Mouse (Mus musculus): Measurements from ENCODE around the gene Primpol. TPM values are rescaled to one million over a fixed set of nuclear protein-coding genes. Genes with fewer than 3 reads are reported as not detected.

Primpol gene
- polyA plus RNA-seq (2014; fragmentation: Nextera tagmentation; extraction: Ambion mirVana): 10.8 and 11.0 TPM in 2 replicates

GRCm38 (mm10) chr8:46616879-46617689, at the start of gene Primpol, which contains the start of gene Casp3:
TSS of gene Primpol (minus strand) at chr8:46617212.
TSS of gene Casp3 (plus strand) at chr8:46617291.
- DNase-seq (ENCODE audit: low spot score) (peak; percentile 99), ATAC-seq (ENCODE audit: insufficient number of reproducible peaks, low FRiP score, low TSS enrichment, low read depth) (peak; percentile 96)
- Histone ChIP-seq H3K9ac (ENCODE audit: low read length) (peak within 1 kb of the TSS; percentile 90), H3K27me3 (ENCODE audit: control insufficient read depth, insufficient read depth, low read length) (no peaks in the 10 kb centered on the region), H3K36me3 (ENCODE audit: control insufficient read depth, insufficient read depth, low read length) (no peaks in the 10 kb centered on the region), H3K4me3 (ENCODE audit: low read depth, low read length) (peak within 1 kb of the TSS; percentile 76), H3K4me2 (ENCODE audit: low read depth, severe bottlenecking) (peak within 1 kb of the TSS; percentile 56), H3K9me3 (ENCODE audit: control insufficient read depth, low read length) (no peaks in the 10 kb centered on the region), H3K4me1 (ENCODE audit: control insufficient read depth, insufficient read depth, low read length) (peaks cover 6% of the 10 kb centered on the region), H3K27ac (replicated peaks; ENCODE audit: low read depth, low read length) (peak within 1 kb of the TSS; percentile 72)
- under 1% methylated on average over 53 of the region's 54 CpGs for WGBS

DNA sequence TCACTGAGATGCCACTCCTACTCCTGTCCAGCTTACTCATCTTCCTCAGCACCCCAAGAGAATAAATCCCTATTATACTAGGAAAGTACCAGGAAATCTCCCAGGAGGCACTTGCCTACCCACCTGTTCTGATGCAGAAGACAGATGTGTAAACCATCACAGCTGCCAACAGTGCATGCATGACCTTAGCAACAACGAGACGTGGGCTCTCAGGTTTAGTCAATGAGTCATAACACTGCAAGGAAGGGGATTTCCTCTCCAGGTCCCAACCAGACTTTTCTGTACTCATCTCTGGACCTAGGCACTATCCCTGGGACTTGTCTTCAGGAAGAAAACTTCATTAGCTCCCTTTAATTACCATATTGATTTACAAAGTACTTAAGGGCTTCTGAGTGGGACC, 38.9 kb upstream of the Primpol start:
- Histone ChIP-seq H3K4me1 (ENCODE audit: control insufficient read depth, insufficient read depth, low read length) (no peaks in the 10 kb centered on the region), H3K27me3 (ENCODE audit: control insufficient read depth, insufficient read depth, low read length) (no peaks in the 10 kb centered on the region), H3K9ac (ENCODE audit: low read length) (no peak overlapping the region), H3K9me3 (ENCODE audit: control insufficient read depth, low read length) (no peaks in the 10 kb centered on the region), H3K4me2 (ENCODE audit: low read depth, severe bottlenecking) (no peak overlapping the region), H3K36me3 (ENCODE audit: control insufficient read depth, insufficient read depth, low read length) (no peaks in the 10 kb centered on the region), H3K4me3 (ENCODE audit: low read depth, low read length) (no peak overlapping the region), H3K27ac (replicated peaks; ENCODE audit: low read depth, low read length) (no peak overlapping the region)
- 82% methylated on average over 2 of the region's 2 CpGs for WGBS
- ATAC-seq (ENCODE audit: insufficient number of reproducible peaks, low FRiP score, low TSS enrichment, low read depth) (no peak), DNase-seq (ENCODE audit: low spot score) (no peak)

DNA sequence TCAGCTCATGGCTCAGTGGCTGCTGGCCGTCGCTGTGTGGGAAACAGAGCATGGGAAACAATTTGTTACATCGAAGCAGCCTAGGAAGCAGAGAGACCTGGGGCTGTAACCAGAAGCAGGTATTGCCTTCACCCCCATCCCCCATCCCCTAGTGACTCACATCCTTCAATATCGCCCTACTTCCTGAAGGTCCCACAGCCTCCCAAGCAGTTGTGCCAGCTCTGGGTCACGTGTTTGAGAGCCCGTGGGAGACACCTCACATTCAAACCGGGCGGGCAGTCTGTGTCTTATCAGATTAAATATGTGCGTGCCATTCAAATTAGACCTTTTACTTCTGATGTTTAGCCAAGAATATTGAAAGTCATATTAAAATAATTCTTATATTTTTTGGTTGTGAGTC, 34.9 kb upstream of the Primpol start:
- H3K27ac ChIP-seq (replicated peaks; ENCODE audit: low read depth, low read length): no peak overlapping the region
- DNase-seq (ENCODE audit: low spot score): no peak
- H3K4me3 ChIP-seq (ENCODE audit: low read depth, low read length): no peak overlapping the region
- 82% methylated on average over 9 of the region's 9 CpGs for WGBS
- H3K36me3 ChIP-seq (ENCODE audit: control insufficient read depth, insufficient read depth, low read length): no peaks in the 10 kb centered on the region
- no peak for ATAC-seq (ENCODE audit: insufficient number of reproducible peaks, low FRiP score, low TSS enrichment, low read depth)
- no peaks in the 10 kb centered on the region for H3K4me1 ChIP-seq (ENCODE audit: control insufficient read depth, insufficient read depth, low read length)
- no peak overlapping the region for H3K9ac ChIP-seq (ENCODE audit: low read length)
- H3K27me3 ChIP-seq (ENCODE audit: control insufficient read depth, insufficient read depth, low read length): no peaks in the 10 kb centered on the region
- no peaks in the 10 kb centered on the region for H3K9me3 ChIP-seq (ENCODE audit: control insufficient read depth, low read length)
- no peak overlapping the region for H3K4me2 ChIP-seq (ENCODE audit: low read depth, severe bottlenecking)

- H3K4me1 ChIP-seq (ENCODE audit: control insufficient read depth, insufficient read depth, low read length): no peaks in the 10 kb centered on the region
- DNase-seq (ENCODE audit: low spot score) (no peak), ATAC-seq (ENCODE audit: insufficient number of reproducible peaks, low FRiP score, low TSS enrichment, low read depth) (no peak)
- H3K27ac ChIP-seq (replicated peaks; ENCODE audit: low read depth, low read length): no peak overlapping the region
- no peaks in the 10 kb centered on the region for H3K36me3 ChIP-seq (ENCODE audit: control insufficient read depth, insufficient read depth, low read length)
- WGBS: 92% methylated on average over 4 of the region's 4 CpGs
- H3K27me3 ChIP-seq (ENCODE audit: control insufficient read depth, insufficient read depth, low read length): no peaks in the 10 kb centered on the region
- no peak overlapping the region for H3K9ac ChIP-seq (ENCODE audit: low read length)
- H3K4me3 ChIP-seq (ENCODE audit: low read depth, low read length): no peak overlapping the region
- no peaks in the 10 kb centered on the region for H3K9me3 ChIP-seq (ENCODE audit: control insufficient read depth, low read length)
- H3K4me2 ChIP-seq (ENCODE audit: low read depth, severe bottlenecking): no peak overlapping the region
These were observed 31.4 kb upstream of the Primpol start for GRCm38 (mm10) chr8:46648421-46648820.

DNA sequence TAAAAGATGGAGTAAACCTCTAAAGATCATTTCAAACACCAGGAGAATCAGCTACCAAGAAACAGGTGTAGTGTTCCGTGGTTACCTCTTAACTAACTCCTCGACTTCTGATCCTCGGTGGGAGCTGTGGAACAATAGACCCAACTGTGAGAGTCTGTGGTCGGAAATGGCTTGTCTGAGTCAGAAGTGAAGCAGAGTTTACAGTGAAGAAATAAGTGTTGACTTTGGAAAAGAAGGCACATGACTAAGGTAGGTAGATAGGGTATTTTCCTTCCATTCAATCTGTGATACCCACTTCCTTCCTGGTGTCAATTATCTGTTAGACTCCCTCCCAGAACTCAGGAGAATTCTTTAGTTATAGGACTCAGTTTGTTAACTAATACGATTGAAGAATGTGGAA, 24.3 kb upstream of the Primpol start:
- H3K9ac ChIP-seq (ENCODE audit: low read length): no peak overlapping the region
- no peak overlapping the region for H3K4me2 ChIP-seq (ENCODE audit: low read depth, severe bottlenecking)
- peaks cover 7% of the 10 kb centered on the region; the same call in 1 of the 2 replicates for H3K36me3 ChIP-seq (ENCODE audit: control insufficient read depth, insufficient read depth, low read length)
- no peaks in the 10 kb centered on the region for H3K4me1 ChIP-seq (ENCODE audit: control insufficient read depth, insufficient read depth, low read length)
- WGBS: 90% methylated on average over 5 of the region's 5 CpGs
- DNase-seq (ENCODE audit: low spot score) (no peak), ATAC-seq (ENCODE audit: insufficient number of reproducible peaks, low FRiP score, low TSS enrichment, low read depth) (no peak)
- H3K9me3 ChIP-seq (ENCODE audit: control insufficient read depth, low read length): no peaks in the 10 kb centered on the region
- no peak overlapping the region for H3K27ac ChIP-seq (replicated peaks; ENCODE audit: low read depth, low read length)
- H3K4me3 ChIP-seq (ENCODE audit: low read depth, low read length): no peak overlapping the region
- H3K27me3 ChIP-seq (ENCODE audit: control insufficient read depth, insufficient read depth, low read length): no peaks in the 10 kb centered on the region

DNA sequence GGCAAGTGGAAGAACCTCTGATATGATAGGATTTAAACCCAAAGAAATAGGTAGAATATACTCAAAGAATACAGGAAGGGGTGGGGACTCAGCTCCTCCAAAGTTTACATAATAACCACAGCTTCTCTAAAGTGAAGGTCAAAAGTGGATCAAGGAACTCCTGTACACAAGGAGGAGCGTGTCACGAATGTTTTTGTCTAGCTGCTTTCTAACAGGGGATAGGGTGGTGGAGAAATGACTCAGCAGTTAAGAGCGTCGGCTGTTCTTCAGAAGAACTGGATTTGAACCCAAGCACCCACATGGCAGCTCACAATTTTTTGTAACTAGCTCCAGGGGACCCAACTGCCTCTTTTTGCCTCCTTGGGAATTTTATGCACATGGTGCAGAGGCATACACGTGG, 22.8 kb upstream of the Primpol start:
- ATAC-seq (ENCODE audit: insufficient number of reproducible peaks, low FRiP score, low TSS enrichment, low read depth) (no peak), DNase-seq (ENCODE audit: low spot score) (no peak)
- Histone ChIP-seq H3K4me3 (ENCODE audit: low read depth, low read length) (no peak overlapping the region), H3K36me3 (ENCODE audit: control insufficient read depth, insufficient read depth, low read length) (peaks cover 18% of the 10 kb centered on the region), H3K4me2 (ENCODE audit: low read depth, severe bottlenecking) (no peak overlapping the region), H3K9ac (ENCODE audit: low read length) (no peak overlapping the region), H3K9me3 (ENCODE audit: control insufficient read depth, low read length) (no peaks in the 10 kb centered on the region), H3K4me1 (ENCODE audit: control insufficient read depth, insufficient read depth, low read length) (no peaks in the 10 kb centered on the region), H3K27ac (replicated peaks; ENCODE audit: low read depth, low read length) (no peak overlapping the region), H3K27me3 (ENCODE audit: control insufficient read depth, insufficient read depth, low read length) (no peaks in the 10 kb centered on the region)
- WGBS: 92% methylated on average over 5 of the region's 5 CpGs

DNA sequence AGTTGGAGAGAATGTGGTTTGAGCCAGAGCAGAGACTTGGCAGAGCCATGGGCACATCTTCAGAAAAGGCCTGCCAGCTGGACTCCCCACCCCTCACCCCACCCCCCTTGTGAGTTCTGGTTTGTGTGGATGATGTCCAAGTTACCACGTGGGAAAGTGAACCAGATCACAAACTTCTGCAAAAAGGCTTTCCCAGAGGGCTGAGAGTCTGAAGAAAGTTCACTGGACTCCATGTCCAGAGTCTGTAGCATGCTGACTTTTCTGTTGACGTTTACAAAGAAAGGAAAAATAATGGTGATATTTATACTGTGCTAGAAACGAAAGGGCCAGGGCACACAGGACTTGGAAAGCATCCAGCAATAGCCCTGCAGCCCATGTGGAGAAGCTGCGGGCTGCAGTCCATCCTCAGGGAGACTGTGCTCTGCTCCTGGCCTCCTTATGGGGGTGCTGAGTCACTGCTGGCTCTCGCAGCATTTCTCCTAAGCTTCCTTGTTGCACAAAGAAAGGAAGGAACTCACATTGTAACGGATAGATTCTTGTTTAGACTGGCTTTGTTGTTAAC, 22.1 kb upstream of the Primpol start:
- DNase-seq (ENCODE audit: low spot score): no peak
- no peak overlapping the region for H3K27ac ChIP-seq (replicated peaks; ENCODE audit: low read depth, low read length)
- no peak overlapping the region for H3K9ac ChIP-seq (ENCODE audit: low read length)
- no peak overlapping the region for H3K4me3 ChIP-seq (ENCODE audit: low read depth, low read length)
- no peaks in the 10 kb centered on the region for H3K4me1 ChIP-seq (ENCODE audit: control insufficient read depth, insufficient read depth, low read length)
- no peak for ATAC-seq (ENCODE audit: insufficient number of reproducible peaks, low FRiP score, low TSS enrichment, low read depth)
- H3K9me3 ChIP-seq (ENCODE audit: control insufficient read depth, low read length): no peaks in the 10 kb centered on the region
- WGBS: 87% methylated on average over 6 of the region's 6 CpGs
- H3K4me2 ChIP-seq (ENCODE audit: low read depth, severe bottlenecking): no peak overlapping the region
- H3K27me3 ChIP-seq (ENCODE audit: control insufficient read depth, insufficient read depth, low read length): no peaks in the 10 kb centered on the region
- peaks cover 22% of the 10 kb centered on the region for H3K36me3 ChIP-seq (ENCODE audit: control insufficient read depth, insufficient read depth, low read length)

DNA sequence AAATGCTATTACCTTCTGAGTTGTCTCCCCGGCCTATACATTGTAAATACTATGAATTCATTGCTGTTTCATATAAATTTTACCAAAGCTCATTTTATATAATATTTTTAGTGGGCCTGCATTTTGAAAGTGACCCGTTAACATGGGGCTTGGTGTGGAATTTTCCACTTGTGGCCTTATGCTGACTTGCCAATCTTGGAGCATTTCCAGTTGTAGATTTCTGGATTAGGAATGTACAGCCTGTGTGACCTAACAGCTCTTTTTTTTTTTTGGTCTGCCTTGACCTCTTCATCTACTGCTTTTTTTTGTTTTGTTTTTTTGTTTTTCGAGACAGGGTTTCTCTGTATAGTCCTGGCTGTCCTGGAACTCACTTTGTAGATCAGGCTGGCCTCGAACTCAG, 13.9 kb upstream of the Primpol start:
- no peaks in the 10 kb centered on the region for H3K9me3 ChIP-seq (ENCODE audit: control insufficient read depth, low read length)
- H3K27me3 ChIP-seq (ENCODE audit: control insufficient read depth, insufficient read depth, low read length): no peaks in the 10 kb centered on the region
- H3K4me1 ChIP-seq (ENCODE audit: control insufficient read depth, insufficient read depth, low read length): no peaks in the 10 kb centered on the region
- no peak overlapping the region for H3K27ac ChIP-seq (replicated peaks; ENCODE audit: low read depth, low read length)
- 94% methylated on average over 4 of the region's 4 CpGs for WGBS
- H3K4me2 ChIP-seq (ENCODE audit: low read depth, severe bottlenecking): no peak overlapping the region
- no peak overlapping the region for H3K4me3 ChIP-seq (ENCODE audit: low read depth, low read length)
- ATAC-seq (ENCODE audit: insufficient number of reproducible peaks, low FRiP score, low TSS enrichment, low read depth) (no peak), DNase-seq (ENCODE audit: low spot score) (no peak)
- H3K9ac ChIP-seq (ENCODE audit: low read length): no peak overlapping the region
- H3K36me3 ChIP-seq (ENCODE audit: control insufficient read depth, insufficient read depth, low read length): peaks cover 14% of the 10 kb centered on the region

Data from limb, embryonic 11.5 days (tissue).